Mouse (Mus musculus): ENCODE results near the gene Zfp866.

- no peak for TF ChIP-seq POLR2A (IDR thresholded peaks at IDR 0.05; ENCODE audit: borderline replicate concordance, extremely low read depth, low read depth, low read length)
- no peak for TF ChIP-seq CTCF (IDR thresholded peaks at IDR 0.05; ENCODE audit: insufficient read depth, low read length)
Observed at GRCm38 (mm10) chr8:69826371-69826770, 35.4 kb upstream of the Zfp866 start.
